Mouse (Mus musculus) gastrocnemius, adult 8-10 months (tissue): ENCODE results near the gene Epb41l4b. TPM values are rescaled to one million over a fixed set of nuclear protein-coding genes. Genes with fewer than 3 reads are reported as not detected.

Experiments
- DNase-seq, 2 experiments: peaks; one replicate each; pipeline ENCODE4 v3.0.0; 2022; ENCODE audit warnings: low spot score in 2 of 2
- total RNA-seq, 4 experiments: library from RNA; stranded (reverse); gene quantifications; 2 replicates each; pipeline ENCODE4 v1.2.4; 2022

Epb41l4b gene
- total RNA-seq, 4 experiments from 2014 or later = 3.6 to 7.4 (median 5.8) TPM

- DNase-seq = peak; percentile 88 to 92
Measured at GRCm38 (mm10) chr4:56946641-56947640, 196.3 kb downstream of the Epb41l4b start, which contains the start of gene Tmem245. Gene Tmem245 (minus strand): TSS chr4:56947437.

GRCm38 (mm10) chr4:56946180-56946579, 197.1 kb downstream of the Epb41l4b start:
- no peak for DNase-seq

GRCm38 (mm10) chr4:56944286-56944685, 199.0 kb downstream of the Epb41l4b start:
- peak; percentile 18 to 48 for DNase-seq

GRCm38 (mm10) chr4:56943258-56943657, 200.0 kb downstream of the Epb41l4b start:
- no peak for DNase-seq

GRCm38 (mm10) chr4:56942567-56942966, 200.7 kb downstream of the Epb41l4b start:
- DNase-seq = no peak

Other genes starting within 250 kb of the Epb41l4b start
- 10 to 100 TPM; 19.8 to 22.6 (median 20.6) TPM for gene Tmem245, start 196.0 kb downstream of the Epb41l4b start, total RNA-seq
- gene Frrs1l, start 153.0 kb downstream of the Epb41l4b start, total RNA-seq = under 1 TPM in 2 of 4 experiments, not detected in 2; 0.05 to 0.09 TPM
- 10 to 100 TPM; 30.8 to 43.4 (median 37.4) TPM for gene Ptpn3, start 158.4 kb upstream of the Epb41l4b start, total RNA-seq